Mouse (Mus musculus): ENCODE measurements around the gene Pou2af1. TPM values are rescaled to one million over a fixed set of nuclear protein-coding genes. Genes with fewer than 3 reads are reported as not detected.

The Pou2af1 gene
- polyA plus RNA-seq, 1 experiment: not detected

DNA sequence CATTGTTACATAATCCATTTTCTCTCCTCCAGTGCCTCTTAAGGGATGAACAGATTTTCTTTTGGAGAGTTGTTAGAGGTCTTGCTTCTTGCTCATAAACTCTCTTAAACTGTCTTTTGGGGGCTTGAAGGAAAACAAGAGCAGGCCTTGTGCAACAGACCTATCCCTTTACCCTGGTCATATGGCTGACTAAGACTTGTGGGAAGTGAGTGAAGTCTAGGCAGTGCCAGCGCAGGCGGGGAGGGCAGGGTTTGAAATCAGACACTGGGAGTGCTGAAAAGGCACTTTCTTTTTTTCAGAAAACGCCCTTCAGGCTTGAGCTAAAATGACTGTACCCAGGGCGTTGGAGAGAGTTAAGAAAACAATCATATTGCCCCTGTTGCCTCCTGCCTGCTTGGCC lies 1.8 kb downstream of the Pou2af1 start:
- H3K27ac ChIP-seq (ENCODE audit: insufficient read depth, low read length): no peak overlapping the region
- no peak for TF ChIP-seq CTCF (IDR thresholded peaks at IDR 0.05; ENCODE audit: borderline replicate concordance, insufficient read depth, low read length)
- TF ChIP-seq POLR2A (IDR thresholded peaks at IDR 0.05; ENCODE audit: low read depth, low read length): no peak
- H3K4me1 ChIP-seq (ENCODE audit: control insufficient read depth, insufficient read depth, low read length): no peaks in the 10 kb centered on the region
- H3K4me3 ChIP-seq (ENCODE audit: insufficient read depth, low read length): no peak overlapping the region

DNA sequence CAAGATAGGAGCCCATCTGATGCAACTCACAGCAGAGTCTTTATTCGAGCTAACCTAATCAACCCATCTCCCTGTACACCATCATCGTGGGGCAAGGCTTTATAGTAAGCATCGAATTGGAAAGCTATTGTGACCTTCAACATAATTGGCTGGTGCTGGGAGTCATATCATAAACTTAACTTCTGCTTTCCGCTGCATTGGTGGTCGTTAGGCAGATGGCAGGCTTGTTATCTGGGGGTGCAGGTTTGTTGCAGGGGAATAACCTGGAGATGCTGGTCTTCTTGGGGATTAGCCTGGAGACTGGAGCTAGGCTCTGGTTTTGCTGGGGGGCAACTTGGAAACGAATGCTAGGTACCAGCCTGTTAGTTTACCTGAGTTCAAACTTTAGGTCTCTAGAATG lies 2.4 kb downstream of the Pou2af1 start:
- TF ChIP-seq CTCF (IDR thresholded peaks at IDR 0.05; ENCODE audit: borderline replicate concordance, insufficient read depth, low read length) (no peak), POLR2A (IDR thresholded peaks at IDR 0.05; ENCODE audit: low read depth, low read length) (no peak)
- Histone ChIP-seq H3K27ac (ENCODE audit: insufficient read depth, low read length) (no peak overlapping the region), H3K4me3 (ENCODE audit: insufficient read depth, low read length) (no peak overlapping the region), H3K4me1 (ENCODE audit: control insufficient read depth, insufficient read depth, low read length) (no peaks in the 10 kb centered on the region)

DNA sequence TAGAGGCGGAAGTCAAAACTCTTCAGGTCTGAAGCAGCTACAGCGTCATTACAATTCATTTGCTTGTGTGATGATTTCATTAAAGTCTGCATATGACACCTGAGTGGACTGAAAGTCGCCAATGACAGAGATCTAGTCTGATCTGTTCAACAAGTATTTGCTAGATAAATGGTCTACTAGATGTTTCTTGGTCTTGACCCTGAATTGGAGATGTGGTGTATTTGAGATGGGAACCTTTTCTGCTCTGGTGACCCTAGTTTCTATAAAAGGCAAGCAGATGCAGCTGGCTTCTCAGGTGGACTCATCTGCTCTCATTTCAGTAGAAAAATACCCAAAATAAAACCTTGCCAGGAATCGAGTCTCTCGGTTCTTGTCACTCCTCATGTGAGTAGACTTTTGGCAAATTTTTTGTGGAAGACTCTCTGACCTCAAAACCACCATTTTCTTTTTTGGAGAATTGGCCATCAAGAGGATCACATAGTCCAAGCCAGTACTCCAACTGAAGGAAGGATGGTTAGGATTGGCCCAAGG lies 12.2 kb downstream of the Pou2af1 start:
- H3K27ac ChIP-seq (ENCODE audit: insufficient read depth, low read length): no peak overlapping the region
- H3K4me3 ChIP-seq (ENCODE audit: insufficient read depth, low read length): no peak overlapping the region
- H3K4me1 ChIP-seq (ENCODE audit: control insufficient read depth, insufficient read depth, low read length): no peaks in the 10 kb centered on the region
- TF ChIP-seq POLR2A (IDR thresholded peaks at IDR 0.05; ENCODE audit: low read depth, low read length): no peak
- no peak for TF ChIP-seq CTCF (IDR thresholded peaks at IDR 0.05; ENCODE audit: borderline replicate concordance, insufficient read depth, low read length)

DNA sequence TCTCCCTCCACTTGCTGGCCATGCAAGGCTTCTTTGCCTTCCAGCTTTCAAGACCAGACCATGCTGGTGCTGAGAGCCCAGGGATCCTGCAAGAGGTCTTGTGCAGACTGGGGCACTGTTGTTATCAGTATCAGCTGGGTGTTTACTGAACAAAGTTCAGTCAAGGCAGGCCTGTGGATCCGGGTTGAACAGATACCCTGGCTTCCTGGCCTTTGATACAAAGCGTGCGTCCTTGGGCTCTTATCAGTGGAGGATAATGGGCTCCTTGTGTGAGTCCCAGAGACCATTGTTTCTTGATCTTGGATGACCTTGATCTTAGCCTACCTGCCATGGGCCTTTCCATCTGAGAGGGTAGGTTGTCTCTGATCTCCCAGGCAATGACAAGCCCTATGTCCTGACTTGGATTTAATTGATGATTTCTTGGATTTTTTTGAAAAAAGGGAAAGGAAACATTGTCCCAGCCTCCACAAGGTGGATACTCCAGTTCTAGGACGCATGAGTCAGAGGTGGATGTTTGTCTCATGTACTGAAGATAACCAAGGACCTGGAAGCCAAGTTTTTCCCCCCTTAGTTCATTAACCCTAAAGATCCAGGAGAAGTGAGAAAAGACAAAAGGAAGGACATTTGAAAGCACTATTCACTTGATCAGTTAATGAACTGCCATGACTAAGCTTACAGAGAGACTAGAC lies 17.3 kb downstream of the Pou2af1 start:
- TF ChIP-seq CTCF (IDR thresholded peaks at IDR 0.05; ENCODE audit: borderline replicate concordance, insufficient read depth, low read length): no peak
- no peak for TF ChIP-seq POLR2A (IDR thresholded peaks at IDR 0.05; ENCODE audit: low read depth, low read length)
- H3K27ac ChIP-seq (ENCODE audit: insufficient read depth, low read length): no peak overlapping the region
- H3K4me3 ChIP-seq (ENCODE audit: insufficient read depth, low read length): no peak overlapping the region
- H3K4me1 ChIP-seq (ENCODE audit: control insufficient read depth, insufficient read depth, low read length): no peaks in the 10 kb centered on the region

DNA sequence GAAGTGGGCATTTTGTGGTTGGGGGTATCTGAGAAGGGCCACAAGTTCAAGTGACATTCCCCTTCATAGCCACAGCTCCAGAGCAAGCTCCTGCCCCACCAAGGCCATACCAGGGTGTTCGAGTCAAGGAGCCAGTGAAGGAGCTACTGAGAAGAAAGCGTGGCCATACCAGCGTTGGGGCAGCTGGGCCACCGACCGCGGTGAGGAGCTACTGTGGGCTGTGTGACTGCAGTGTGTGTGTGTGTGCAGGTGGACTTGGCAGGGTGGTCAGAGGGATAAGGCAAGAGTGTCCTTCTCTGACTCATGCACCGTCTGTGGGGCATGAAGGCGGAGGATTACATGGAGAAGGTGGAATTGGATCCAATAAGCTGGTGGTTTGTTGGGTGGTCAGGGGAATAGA lies 18.7 kb downstream of the Pou2af1 start:
- H3K4me1 ChIP-seq (ENCODE audit: control insufficient read depth, insufficient read depth, low read length): no peaks in the 10 kb centered on the region
- no peak for TF ChIP-seq CTCF (IDR thresholded peaks at IDR 0.05; ENCODE audit: borderline replicate concordance, insufficient read depth, low read length)
- TF ChIP-seq POLR2A (IDR thresholded peaks at IDR 0.05; ENCODE audit: low read depth, low read length): no peak
- no peak overlapping the region for H3K27ac ChIP-seq (ENCODE audit: insufficient read depth, low read length)
- no peak overlapping the region for H3K4me3 ChIP-seq (ENCODE audit: insufficient read depth, low read length)

DNA sequence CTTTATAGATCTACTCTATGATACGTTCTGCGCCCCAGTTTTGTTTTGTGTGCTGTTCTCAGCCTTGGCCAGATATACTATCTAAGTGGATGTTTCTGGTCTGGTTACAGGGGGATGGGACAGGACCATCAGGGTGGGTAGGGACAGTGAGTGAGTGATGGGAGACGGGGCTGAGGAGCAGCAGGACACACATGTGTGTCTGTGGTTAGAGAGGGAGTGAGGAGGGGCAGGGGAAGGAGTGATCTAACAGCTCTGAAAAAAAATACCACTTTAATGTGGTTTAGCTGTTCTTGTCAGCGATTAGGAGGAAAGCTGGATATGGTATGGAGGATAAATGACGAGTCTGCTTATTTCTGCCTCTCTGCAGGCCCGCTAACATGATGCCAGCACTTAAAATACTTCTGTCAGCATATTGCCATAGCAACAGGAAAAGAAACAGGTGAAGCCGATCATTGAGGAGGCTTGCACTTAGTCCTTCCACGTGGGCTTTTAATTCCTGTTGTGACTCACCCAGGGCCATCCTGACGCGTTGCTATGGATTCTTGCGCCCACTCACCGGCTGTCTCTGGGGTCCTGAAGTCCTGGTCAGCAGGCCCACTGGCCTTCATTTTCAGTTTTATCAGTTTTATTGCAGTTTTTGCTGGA lies 25.4 kb downstream of the Pou2af1 start:
- no peak overlapping the region for H3K4me3 ChIP-seq (ENCODE audit: insufficient read depth, low read length)
- 0 out of 2 replicates have a peak, but pooled peaks cover 3% of the 10 kb centered on the region for H3K4me1 ChIP-seq (ENCODE audit: control insufficient read depth, insufficient read depth, low read length)
- TF ChIP-seq CTCF (IDR thresholded peaks at IDR 0.05; ENCODE audit: borderline replicate concordance, insufficient read depth, low read length) (no peak), POLR2A (IDR thresholded peaks at IDR 0.05; ENCODE audit: low read depth, low read length) (no peak)
- no peak overlapping the region for H3K27ac ChIP-seq (ENCODE audit: insufficient read depth, low read length)

DNA sequence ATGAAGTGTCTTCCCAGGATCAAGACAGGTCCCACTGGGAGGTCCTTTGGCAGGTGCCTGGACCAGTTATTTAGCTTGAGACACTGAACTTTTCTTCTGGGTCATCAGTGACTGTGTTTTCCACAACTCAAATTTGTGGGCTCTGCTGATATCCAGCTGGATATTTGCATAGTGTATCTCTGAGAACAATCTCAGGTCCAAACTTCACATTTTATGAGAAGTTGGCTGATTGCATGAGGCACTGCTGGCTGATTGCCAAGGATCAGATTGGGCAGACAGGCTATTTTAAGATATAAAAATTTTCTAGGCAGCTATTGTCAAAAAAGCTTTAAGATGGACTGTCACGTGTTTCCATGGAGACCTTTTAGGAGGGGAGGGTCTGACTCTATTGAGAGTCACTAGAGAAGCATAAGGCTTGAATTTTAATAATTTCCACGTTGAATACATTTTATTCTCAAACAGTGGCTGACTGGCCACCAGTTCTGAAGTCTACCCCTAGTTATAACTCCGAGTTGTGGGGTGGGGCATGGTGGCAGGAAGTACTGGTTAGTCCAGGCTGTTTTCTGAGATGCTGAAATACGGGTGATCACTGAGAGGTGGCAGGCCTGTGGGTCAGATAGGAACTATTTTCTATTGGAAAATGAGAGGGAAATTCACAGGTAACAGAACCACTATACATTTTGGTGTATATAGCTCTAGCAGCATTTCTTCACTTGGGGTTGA lies 43.4 kb downstream of the Pou2af1 start:
- no peaks in the 10 kb centered on the region for H3K4me1 ChIP-seq (ENCODE audit: control insufficient read depth, insufficient read depth, low read length)
- H3K27ac ChIP-seq (ENCODE audit: insufficient read depth, low read length): no peak overlapping the region
- H3K4me3 ChIP-seq (ENCODE audit: insufficient read depth, low read length): no peak overlapping the region
- no peak for TF ChIP-seq CTCF (IDR thresholded peaks at IDR 0.05; ENCODE audit: borderline replicate concordance, insufficient read depth, low read length)
- TF ChIP-seq POLR2A (IDR thresholded peaks at IDR 0.05; ENCODE audit: low read depth, low read length): no peak

DNA sequence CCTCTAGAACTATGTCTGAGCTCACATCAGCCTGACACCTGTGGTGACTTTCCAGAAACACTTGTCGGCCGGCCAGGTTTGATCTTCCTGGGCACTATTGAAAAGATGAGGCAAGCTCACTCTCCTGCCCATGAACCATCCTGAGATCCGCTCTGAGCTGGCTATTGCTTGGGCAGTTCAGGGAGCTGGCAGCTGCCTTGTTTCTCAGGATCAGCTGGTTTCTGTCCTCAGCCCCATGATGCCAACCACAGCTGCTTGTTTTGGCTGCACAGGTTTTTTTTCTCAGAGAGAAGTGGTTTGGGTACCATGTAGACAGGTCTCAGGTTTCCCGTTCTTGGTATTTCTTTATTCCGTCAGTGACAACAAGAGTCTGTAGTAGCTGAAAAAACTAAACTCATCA lies 44.9 kb downstream of the Pou2af1 start:
- TF ChIP-seq CTCF (IDR thresholded peaks at IDR 0.05; ENCODE audit: borderline replicate concordance, insufficient read depth, low read length) (no peak), POLR2A (IDR thresholded peaks at IDR 0.05; ENCODE audit: low read depth, low read length) (no peak)
- Histone ChIP-seq H3K4me1 (ENCODE audit: control insufficient read depth, insufficient read depth, low read length) (no peaks in the 10 kb centered on the region), H3K4me3 (ENCODE audit: insufficient read depth, low read length) (no peak overlapping the region), H3K27ac (ENCODE audit: insufficient read depth, low read length) (no peak overlapping the region)

DNA sequence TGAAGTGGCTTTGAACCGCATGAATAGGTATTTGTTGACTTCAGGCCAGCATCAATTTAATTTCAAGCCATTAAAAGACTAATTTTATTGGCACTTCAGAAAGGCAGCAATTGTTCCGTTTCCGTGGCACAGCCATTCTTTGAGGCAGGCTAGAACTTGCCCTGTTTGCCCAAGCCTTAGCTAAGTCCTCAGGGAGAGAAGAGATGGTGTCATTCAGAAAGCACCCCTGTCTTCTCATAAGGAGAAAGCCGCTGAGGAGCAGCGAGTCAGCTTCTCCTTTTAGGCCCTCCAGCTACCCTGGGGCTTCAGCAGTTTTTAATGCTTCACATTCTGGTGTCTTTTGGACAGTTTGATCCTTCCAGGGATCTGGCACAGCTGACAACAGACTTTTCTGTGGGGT lies 55.3 kb downstream of the Pou2af1 start:
- Histone ChIP-seq H3K27ac (ENCODE audit: insufficient read depth, low read length) (no peak overlapping the region), H3K4me1 (ENCODE audit: control insufficient read depth, insufficient read depth, low read length) (no peaks in the 10 kb centered on the region), H3K4me3 (ENCODE audit: insufficient read depth, low read length) (no peak overlapping the region)
- no peak for TF ChIP-seq CTCF (IDR thresholded peaks at IDR 0.05; ENCODE audit: borderline replicate concordance, insufficient read depth, low read length)
- TF ChIP-seq POLR2A (IDR thresholded peaks at IDR 0.05; ENCODE audit: low read depth, low read length): no peak

DNA sequence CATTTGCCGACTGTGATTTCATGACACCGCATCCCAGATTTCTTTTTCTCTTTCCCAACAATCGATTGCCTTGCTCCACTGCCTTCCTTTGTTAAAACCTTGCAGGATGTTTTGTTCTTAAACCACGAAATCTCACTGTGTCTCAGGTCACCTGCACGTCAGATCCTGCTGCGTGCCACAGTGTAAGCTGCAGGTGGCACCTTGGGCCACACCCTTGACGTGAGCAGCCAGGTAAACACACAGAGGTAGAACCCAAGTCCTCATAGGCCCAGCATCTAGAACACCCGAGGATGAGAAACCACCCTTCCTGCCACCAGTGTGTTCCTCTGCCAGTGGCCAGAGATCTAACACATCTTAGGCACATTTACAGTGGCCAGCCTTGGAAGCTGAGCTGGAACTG lies 57.6 kb downstream of the Pou2af1 start:
- TF ChIP-seq CTCF (IDR thresholded peaks at IDR 0.05; ENCODE audit: borderline replicate concordance, insufficient read depth, low read length): no peak
- TF ChIP-seq POLR2A (IDR thresholded peaks at IDR 0.05; ENCODE audit: low read depth, low read length): no peak

More for the DNA sequence above, 57.6 kb downstream of the Pou2af1 start:
- no peak overlapping the region for H3K4me3 ChIP-seq (ENCODE audit: insufficient read depth, low read length)
- no peak overlapping the region for H3K27ac ChIP-seq (ENCODE audit: insufficient read depth, low read length)
- no peaks in the 10 kb centered on the region for H3K4me1 ChIP-seq (ENCODE audit: control insufficient read depth, insufficient read depth, low read length)

Data from embryonic fibroblast, embryonic 13.5 days (primary cell).